Mouse (Mus musculus) kidney, embryonic 15.5 days (tissue): ENCODE measurements around the gene Rad17. TPM values are rescaled to one million over a fixed set of nuclear protein-coding genes. Genes with fewer than 3 reads are reported as not detected.

Experiments
- ATAC-seq: fragments of 200-750 bp; cut with Nextera tagmentation; replicated peaks from 2 replicates; pipeline ENCODE4 v1.8.0; 2017; ENCODE audit warnings: moderate TSS enrichment; ENCODE audit not compliant: low FRiP score
- H3K27ac ChIP-seq: fragments of 300-500 bp; sonication (generic); 2 replicates; pipeline ENCODE4 v1.5.1; 2015; ENCODE audit warnings: mild to moderate bottlenecking, inconsistent platforms
- H3K27me3 ChIP-seq: fragments of 300-500 bp; sonication (generic); 2 replicates; pipeline ENCODE4 v1.6.1; 2015; ENCODE audit warnings: inconsistent platforms
- H3K36me3 ChIP-seq: fragments of 300-500 bp; sonication (generic); 2 replicates; pipeline ENCODE4 v1.6.1; 2015; ENCODE audit warnings: inconsistent platforms
- H3K4me1 ChIP-seq: fragments of 300-500 bp; sonication (generic); 2 replicates; pipeline ENCODE4 v1.6.1; 2015; ENCODE audit warnings: inconsistent platforms
- H3K4me2 ChIP-seq: fragments of 300-500 bp; sonication (generic); 2 replicates; pipeline ENCODE4 v1.6.1; 2015; ENCODE audit warnings: moderate library complexity, mild to moderate bottlenecking, inconsistent platforms
- H3K4me3 ChIP-seq: fragments of 300-500 bp; sonication (generic); replicated peaks from 2 replicates; pipeline ENCODE4 v1.5.1; 2015; ENCODE audit warnings: mild to moderate bottlenecking, inconsistent platforms
- H3K9ac ChIP-seq: fragments of 300-500 bp; sonication (generic); 2 replicates; pipeline ENCODE4 v1.6.1; 2015; ENCODE audit warnings: mild to moderate bottlenecking, inconsistent platforms
- H3K9me3 ChIP-seq: fragments of 300-500 bp; sonication (generic); replicated peaks from 2 replicates; pipeline ENCODE4 v1.6.1; 2016; ENCODE audit warnings: inconsistent platforms
- WGBS: fragments of 180-500 bp; shearing (Covaris S2); methylation state at CpG from one replicate; pipeline ENCODE4 v1.1.7; 2015; ENCODE audit warnings: mixed read lengths; 5-methylcytosine and 5-hydroxymethylcytosine counted together
- polyA plus RNA-seq: library from polyadenylated mRNA; unstranded; fragments of >200 nt; fragmentation: Nextera tagmentation; extraction: Ambion mirVana; gene quantifications from 2 replicates; pipeline ENCODE4 v1.2.1, GENCODE M21; 2015

Rad17 gene
- polyA plus RNA-seq, 1 experiment from 2014 or later: 21.0 TPM

DNA sequence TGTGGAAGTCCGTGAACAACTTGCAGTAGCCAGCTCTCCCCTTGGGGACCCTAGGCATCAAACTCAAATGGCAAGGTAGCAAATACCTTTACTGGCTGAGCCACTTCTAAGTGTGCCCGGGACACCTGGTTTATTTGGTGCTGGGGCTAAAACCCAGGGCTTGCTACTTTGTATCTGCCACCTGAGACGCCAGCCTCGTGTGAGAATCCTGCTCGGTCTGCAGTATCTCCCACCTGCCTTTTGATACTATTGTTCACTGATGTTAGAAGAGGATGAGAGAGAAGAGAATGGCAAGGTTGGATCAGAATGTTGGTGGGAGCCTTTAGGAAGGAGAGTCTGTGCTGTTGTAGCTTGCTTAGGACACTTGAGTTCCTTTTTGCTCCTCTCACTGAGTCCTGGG, 7.2 kb upstream of the Rad17 start:
- 95% methylated on average over 5 of the region's 5 CpGs for whole genome bisulfite sequencing
- Histone ChIP-seq H3K4me3 (no peak overlapping the region), H3K4me2 (no peak overlapping the region), H3K9ac (no peak overlapping the region), H3K27me3 (no peaks in the 10 kb centered on the region), H3K27ac (no peak overlapping the region), H3K9me3 (no peaks in the 10 kb centered on the region), H3K36me3 (peaks cover 30% of the 10 kb centered on the region), H3K4me1 (no peaks in the 10 kb centered on the region)
- no peak for ATAC-seq

DNA sequence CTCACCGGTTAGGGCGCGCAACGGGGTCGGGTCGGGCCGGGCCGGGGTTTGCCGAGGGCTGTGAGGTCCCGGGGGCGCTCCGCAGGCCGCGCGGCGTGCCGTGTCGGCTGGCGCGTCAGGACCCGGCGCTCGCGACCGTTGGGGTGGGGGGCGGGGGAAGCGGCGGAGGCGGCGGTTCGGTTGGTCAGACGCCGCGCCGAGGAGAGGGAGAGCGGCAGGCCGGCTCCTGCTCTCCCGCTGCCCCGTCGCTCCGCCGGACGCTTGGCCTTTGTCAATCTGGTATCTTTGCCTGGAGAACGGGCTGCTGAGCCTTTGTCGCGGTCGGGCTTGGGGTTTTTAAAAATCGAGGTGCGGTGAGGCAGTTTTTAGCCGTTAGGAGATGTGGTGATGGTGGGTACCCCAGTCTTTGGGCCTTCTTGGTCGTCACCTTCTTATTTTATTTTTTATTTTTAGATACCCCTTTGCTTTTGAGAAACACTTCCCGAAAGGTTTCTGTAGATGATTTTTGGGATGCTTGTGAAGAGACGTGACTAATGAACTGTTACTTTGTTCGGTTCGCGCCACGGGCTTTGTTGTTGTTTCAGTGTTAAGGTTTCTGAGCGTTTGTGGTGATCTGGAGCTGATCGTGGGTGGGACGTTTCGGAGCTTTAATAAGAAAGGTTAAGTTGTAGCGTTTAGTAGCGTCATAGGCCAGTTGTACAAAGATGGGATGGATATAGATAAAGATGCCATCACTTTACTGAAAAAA, 762 bp upstream of the Rad17 start, which contains the start of gene Taf9:
Gene Taf9 (plus strand): TSS at position 141 of the 748 bp plus-strand sequence.
- H3K27me3 ChIP-seq: no peaks in the 10 kb centered on the region
- H3K27ac ChIP-seq: peak within 1 kb of the TSS; percentile 96
- no peaks in the 10 kb centered on the region for H3K9me3 ChIP-seq
- peak within 1 kb of the TSS; percentile 88 for H3K9ac ChIP-seq
- WGBS: 1% methylated on average over 63 of the region's 63 CpGs
- peaks cover 11% of the 10 kb centered on the region for H3K4me1 ChIP-seq
- peak; percentile 74; the same call in 1 of the 2 replicates for ATAC-seq
- H3K4me2 ChIP-seq: peak within 1 kb of the TSS; percentile 81
- H3K4me3 ChIP-seq: peak within 1 kb of the TSS; percentile 98
- H3K36me3 ChIP-seq: peaks cover 30% of the 10 kb centered on the region

DNA sequence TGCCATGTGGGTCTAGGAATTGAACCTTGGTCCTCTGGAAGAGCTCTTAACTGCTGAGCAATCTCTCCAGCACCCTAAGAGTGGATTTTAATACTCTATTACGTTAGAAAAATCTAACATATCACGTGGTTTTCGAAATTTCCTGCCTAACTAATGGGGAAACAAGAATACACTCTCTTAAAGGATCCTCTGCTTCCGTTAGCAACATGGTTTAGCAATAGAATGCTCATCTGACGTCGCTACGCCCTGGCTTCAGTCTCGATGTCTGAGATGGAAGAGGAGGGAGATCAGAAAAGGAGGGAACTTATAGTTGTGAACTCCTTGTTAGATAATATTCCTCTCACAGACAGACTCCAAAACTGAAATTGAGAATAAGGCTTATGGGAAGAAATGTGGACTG, 2.6 kb downstream of the Rad17 start:
- peaks cover 47% of the 10 kb centered on the region for H3K36me3 ChIP-seq
- no peaks in the 10 kb centered on the region for H3K9me3 ChIP-seq
- no peak overlapping the region for H3K4me3 ChIP-seq
- WGBS: 95% methylated on average over 8 of the region's 8 CpGs
- H3K27ac ChIP-seq: no peak overlapping the region
- no peak overlapping the region for H3K9ac ChIP-seq
- ATAC-seq: no peak
- H3K4me1 ChIP-seq: peaks cover 11% of the 10 kb centered on the region
- no peaks in the 10 kb centered on the region for H3K27me3 ChIP-seq
- no peak overlapping the region for H3K4me2 ChIP-seq

DNA sequence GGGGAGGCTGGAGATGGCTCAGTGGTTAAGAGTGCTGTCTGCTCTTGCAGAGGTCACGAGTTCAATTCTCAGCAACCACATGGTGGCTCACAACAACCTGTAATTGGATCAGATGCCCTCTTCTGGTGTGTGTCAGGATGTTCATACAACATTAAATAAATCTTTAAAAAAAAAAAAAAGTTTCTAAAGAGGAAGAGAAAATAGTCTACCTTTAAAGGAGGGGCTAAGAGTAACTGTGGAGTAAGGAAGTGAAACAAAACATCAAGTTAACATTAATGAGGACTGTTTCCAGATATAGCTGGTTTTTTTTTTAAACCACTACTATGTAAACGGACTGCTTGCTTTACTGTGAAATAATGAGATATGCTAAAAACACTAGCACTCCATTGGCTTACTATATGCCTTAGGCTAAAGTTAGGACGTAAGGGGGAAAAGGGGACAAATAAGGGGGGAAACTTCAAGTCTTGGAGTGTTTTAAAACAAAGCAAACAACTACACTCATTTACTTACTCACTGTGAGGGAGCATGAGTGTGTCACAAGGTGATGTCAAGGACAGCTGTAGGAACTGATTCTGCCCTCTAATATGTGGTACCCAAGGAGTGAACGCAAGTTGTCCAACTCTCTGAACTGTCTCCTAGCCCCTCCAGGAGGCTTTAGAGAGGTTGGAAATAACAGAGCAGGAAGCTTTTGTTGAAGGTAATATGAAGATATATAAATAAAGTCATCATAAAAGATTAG, 8.2 kb downstream of the Rad17 start:
- Histone ChIP-seq H3K4me2 (no peak overlapping the region), H3K27ac (no peak overlapping the region), H3K4me3 (no peak overlapping the region), H3K9ac (no peak overlapping the region), H3K9me3 (no peaks in the 10 kb centered on the region), H3K4me1 (no peaks in the 10 kb centered on the region), H3K27me3 (no peaks in the 10 kb centered on the region), H3K36me3 (peaks cover 89% of the 10 kb centered on the region)
- no peak for ATAC-seq
- 89% methylated on average over 4 of the region's 4 CpGs for WGBS

DNA sequence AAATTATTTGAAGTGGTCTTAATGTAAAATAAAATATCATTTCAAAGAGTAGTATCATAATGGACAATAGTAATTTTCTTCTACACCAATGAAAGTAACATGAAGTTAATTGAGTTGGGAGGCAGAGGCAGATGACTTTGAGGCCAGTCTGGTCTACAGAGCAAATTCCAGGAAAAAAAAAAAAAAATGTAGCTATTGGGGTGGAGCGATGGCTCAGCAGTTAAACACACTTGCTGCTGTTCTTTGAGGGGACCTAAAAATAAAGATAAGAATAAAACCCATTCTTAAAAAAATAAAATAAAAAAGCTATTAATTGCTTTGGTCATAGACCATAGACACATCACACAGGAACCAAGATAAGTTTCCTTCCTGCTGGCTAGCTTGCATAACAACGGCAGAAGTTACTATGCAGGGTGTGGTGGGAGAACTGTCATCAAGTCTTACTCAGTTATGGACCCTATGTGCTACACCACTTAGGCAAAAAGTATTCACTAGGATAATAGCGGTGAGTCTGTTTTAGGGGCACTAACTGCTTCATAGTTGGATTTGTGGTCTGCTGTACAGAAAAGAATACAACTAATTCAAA, 16.7 kb downstream of the Rad17 start:
- no peaks in the 10 kb centered on the region for H3K27me3 ChIP-seq
- H3K4me1 ChIP-seq: no peaks in the 10 kb centered on the region
- H3K4me3 ChIP-seq: no peak overlapping the region
- H3K9ac ChIP-seq: no peak overlapping the region
- WGBS: 91% methylated on average over 3 of the region's 3 CpGs
- no peak overlapping the region for H3K4me2 ChIP-seq
- H3K27ac ChIP-seq: no peak overlapping the region
- no peaks in the 10 kb centered on the region for H3K9me3 ChIP-seq
- no peak for ATAC-seq
- peaks cover 81% of the 10 kb centered on the region for H3K36me3 ChIP-seq

DNA sequence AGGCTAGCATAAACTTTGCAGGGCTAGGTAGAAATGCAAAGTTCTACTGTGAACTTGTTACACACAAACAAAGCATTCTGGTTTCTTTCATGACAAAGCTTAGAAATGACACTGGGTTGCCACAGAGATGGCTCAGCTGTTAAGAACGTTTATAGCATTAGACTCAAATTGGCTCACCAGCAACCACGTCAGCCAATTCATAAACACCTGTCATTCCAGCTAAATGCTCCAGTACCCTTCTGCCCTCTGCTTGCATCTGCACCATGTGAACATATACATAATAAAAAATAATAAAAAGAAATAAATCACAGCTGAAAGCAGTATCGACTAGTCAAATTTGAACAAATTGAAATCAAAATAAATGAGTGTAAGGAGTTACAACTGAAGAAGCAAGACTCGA, 28.6 kb downstream of the Rad17 start:
- Histone ChIP-seq H3K27ac (no peak overlapping the region), H3K27me3 (no peaks in the 10 kb centered on the region), H3K9ac (no peak overlapping the region), H3K4me3 (no peak overlapping the region), H3K4me2 (no peak overlapping the region), H3K9me3 (no peaks in the 10 kb centered on the region), H3K36me3 (peaks cover 80% of the 10 kb centered on the region), H3K4me1 (no peaks in the 10 kb centered on the region)
- 88% methylated on average over 4 of the region's 4 CpGs for WGBS
- ATAC-seq: no peak

DNA sequence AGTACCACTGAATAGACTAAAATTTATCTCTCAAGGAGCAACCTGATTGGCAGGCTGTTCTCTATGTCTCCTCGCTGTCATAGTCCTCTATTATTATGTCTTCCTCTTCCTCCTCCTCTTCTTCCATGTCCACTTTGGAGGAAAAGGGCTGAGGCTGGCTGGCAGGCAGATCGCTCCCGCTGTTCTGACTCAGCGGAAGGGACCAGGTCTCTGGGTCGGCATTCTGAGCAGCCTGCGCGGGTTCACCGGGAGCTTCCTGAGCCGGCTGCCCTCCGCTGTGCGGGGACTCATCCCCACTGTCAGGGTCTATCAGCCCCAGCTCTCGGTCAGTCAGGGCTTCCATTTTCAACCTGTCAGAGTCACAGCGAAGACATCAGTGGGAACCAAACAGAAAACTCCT, 33.3 kb downstream of the Rad17 start:
- no peak overlapping the region for H3K4me2 ChIP-seq
- no peak overlapping the region for H3K4me3 ChIP-seq
- H3K36me3 ChIP-seq: peaks cover 45% of the 10 kb centered on the region
- peaks cover 3% of the 10 kb centered on the region for H3K27me3 ChIP-seq
- H3K4me1 ChIP-seq: peaks cover 8% of the 10 kb centered on the region
- ATAC-seq: no peak
- no peak overlapping the region for H3K9ac ChIP-seq
- no peak overlapping the region for H3K27ac ChIP-seq
- 0 out of 2 replicates have a peak, but pooled peaks cover 4% of the 10 kb centered on the region for H3K9me3 ChIP-seq
- WGBS: 86% methylated on average over 13 of the region's 13 CpGs

DNA sequence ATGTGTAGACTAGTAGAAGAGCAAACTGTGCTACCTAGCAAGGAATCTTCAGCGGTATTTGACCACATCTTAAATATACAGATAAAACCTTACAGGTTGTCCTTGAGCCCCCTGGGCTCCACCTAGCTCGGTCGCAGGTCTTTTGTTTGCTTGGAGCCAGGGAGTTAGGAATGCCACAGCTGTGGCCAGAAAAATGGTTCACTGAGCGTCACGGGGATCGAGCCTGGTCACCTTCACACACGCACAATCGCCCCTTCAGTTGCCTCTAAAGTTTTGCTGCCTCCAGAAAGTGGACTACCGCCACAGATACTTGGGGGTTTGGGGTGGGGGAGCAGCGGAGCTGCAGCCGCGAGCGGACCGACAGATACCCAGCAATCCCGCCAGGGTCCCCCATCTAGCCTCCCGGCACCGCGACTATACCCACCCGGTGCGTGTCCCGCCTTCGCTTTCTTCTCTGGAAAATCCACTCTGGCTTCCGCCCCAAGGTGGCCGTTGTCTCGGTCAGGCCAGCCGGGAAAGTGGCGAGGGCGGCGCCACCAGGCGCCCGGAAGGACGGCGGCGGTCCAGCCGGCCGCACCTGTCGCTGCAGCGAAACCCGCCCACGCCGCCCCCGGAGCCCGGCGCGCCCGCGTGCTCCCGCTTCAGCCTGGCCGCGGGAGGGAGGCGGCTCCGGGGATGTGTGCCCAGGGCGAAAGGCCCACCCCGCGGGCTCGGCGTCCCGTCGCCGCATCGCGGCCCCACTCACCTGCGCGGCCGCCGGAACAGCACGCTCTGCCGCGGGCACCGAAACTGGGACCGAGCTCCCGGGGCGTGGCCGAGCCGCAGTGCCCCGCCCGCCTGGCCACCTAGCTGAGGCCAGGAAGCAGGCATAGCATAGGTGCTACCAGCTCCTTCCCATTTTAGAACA, 34.4 kb downstream of the Rad17 start, which contains the start of gene Marveld2:
Gene Marveld2 (minus strand): TSS at position 791 of the 907 bp plus-strand sequence.
- H3K9me3 ChIP-seq: 0 out of 2 replicates have a peak, but pooled peaks cover 4% of the 10 kb centered on the region
- WGBS: 3% methylated on average over 68 of the region's 77 CpGs
- peak within 1 kb of the TSS; percentile 58 for H3K9ac ChIP-seq
- peaks cover 43% of the 10 kb centered on the region for H3K36me3 ChIP-seq
- H3K4me2 ChIP-seq: peak within 1 kb of the TSS; percentile 86
- peaks cover 3% of the 10 kb centered on the region for H3K27me3 ChIP-seq
- peak within 1 kb of the TSS; percentile 74 for H3K4me3 ChIP-seq
- peaks cover 8% of the 10 kb centered on the region for H3K4me1 ChIP-seq
- peak; percentile 89 for ATAC-seq
- peak within 1 kb of the TSS; percentile 82 for H3K27ac ChIP-seq

DNA sequence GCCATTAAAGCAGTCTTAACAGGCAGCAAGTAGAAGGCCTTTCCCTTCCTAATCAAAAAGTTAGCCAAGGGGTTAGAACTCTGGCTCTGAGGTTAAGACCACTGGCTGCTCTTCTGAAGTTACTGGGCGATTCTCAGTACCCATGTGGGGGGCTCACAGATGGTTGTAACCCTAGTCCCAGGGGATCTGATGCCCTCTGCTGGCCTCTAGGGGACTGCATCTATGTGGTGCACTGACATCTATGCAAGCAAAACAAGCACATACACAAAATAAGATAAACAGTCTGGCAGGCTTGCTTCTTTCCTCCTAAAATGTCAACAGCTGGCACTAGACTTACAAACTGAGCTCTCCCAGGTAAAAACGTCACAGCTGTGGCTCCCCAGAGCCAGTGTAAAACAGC, 37.9 kb downstream of the Rad17 start:
- peaks cover 4% of the 10 kb centered on the region; the same call in 1 of the 2 replicates for H3K9me3 ChIP-seq
- peaks cover 3% of the 10 kb centered on the region for H3K27me3 ChIP-seq
- H3K9ac ChIP-seq: no peak overlapping the region
- no peak overlapping the region for H3K4me2 ChIP-seq
- peaks cover 26% of the 10 kb centered on the region for H3K36me3 ChIP-seq
- H3K4me1 ChIP-seq: peaks cover 8% of the 10 kb centered on the region
- H3K4me3 ChIP-seq: no peak overlapping the region
- WGBS: 65% methylated on average over 2 of the region's 2 CpGs
- ATAC-seq: no peak
- no peak overlapping the region for H3K27ac ChIP-seq

DNA sequence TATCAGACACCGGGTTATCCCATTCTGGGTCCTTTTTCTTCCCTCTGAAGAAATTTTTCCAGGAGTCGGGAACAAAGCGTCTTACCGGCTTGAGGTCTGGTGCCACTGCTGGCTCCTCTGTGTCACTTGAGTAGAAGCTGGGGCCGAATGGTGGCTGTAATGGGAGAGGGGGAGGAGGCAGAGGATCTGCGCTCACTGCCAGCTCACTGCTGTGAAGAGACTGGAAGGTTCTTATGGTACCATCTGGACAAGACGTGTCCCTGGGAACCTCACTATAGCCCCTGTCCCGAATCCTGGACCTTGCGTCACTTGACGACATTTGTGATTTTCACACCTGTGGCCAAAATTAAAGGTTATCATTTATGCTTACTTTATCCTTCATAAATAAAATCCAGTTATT, 38.6 kb downstream of the Rad17 start:
- peaks cover 3% of the 10 kb centered on the region for H3K27me3 ChIP-seq
- H3K9ac ChIP-seq: no peak overlapping the region
- peaks cover 24% of the 10 kb centered on the region for H3K36me3 ChIP-seq
- H3K4me1 ChIP-seq: peaks cover 8% of the 10 kb centered on the region
- 92% methylated on average over 10 of the region's 10 CpGs for WGBS
- H3K4me3 ChIP-seq: no peak overlapping the region
- H3K4me2 ChIP-seq: no peak overlapping the region
- H3K27ac ChIP-seq: no peak overlapping the region
- peaks cover 4% of the 10 kb centered on the region; the same call in 1 of the 2 replicates for H3K9me3 ChIP-seq
- no peak for ATAC-seq

DNA sequence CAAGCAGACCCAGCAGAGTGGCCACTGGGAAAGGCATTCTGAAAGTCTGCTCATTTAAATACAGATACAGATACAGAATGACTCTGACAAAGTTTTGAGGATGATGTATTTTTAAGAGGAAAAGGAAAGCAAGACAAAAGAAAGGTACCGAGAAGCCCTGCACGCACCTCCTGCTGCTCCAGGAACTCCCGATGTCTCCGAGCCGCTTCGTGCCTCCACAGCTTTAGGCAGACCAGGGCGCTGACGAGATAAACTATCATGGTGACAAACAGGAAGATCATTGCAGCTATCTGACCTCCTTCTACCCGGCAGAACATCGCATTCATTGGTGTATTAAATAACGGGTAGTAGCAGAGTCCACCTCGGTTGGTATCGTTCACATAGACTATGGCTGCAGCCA, 39.6 kb downstream of the Rad17 start:
- peaks cover 1% of the 10 kb centered on the region; the same call in 1 of the 2 replicates for H3K4me1 ChIP-seq
- H3K27ac ChIP-seq: no peak overlapping the region
- ATAC-seq: no peak
- no peak overlapping the region for H3K4me3 ChIP-seq
- H3K36me3 ChIP-seq: peaks cover 23% of the 10 kb centered on the region
- no peak overlapping the region for H3K9ac ChIP-seq
- no peak overlapping the region for H3K4me2 ChIP-seq
- no peaks in the 10 kb centered on the region for H3K27me3 ChIP-seq
- 93% methylated on average over 13 of the region's 13 CpGs for WGBS
- peaks cover 4% of the 10 kb centered on the region; the same call in 1 of the 2 replicates for H3K9me3 ChIP-seq
